Comparison of ENCODE assay signal across 16 mouse cellular contexts in genomic region chr1:184439506-184439905, GRCm38 (mm10).
DNase-seq lines count a peak whose midpoint lies in the region; ATAC-seq and TF ChIP-seq lines count a peak whose summit lies in the region.
"Had no signal": no experiment of that assay in that cellular context is flagged by ENCODE, and none has a peak within 500 bp of the region (broad histone marks: within the 10 kb centered on the region; RNA-seq: fewer than 3 reads in every experiment).

No protein-coding gene starts in this region.

- peaks cover 26% of the 10 kb centered on the region for H3K4me1 ChIP-seq in heart, adult 2 months (ENCODE audit: control insufficient read depth, insufficient read depth, low read length)
- H3K4me1 ChIP-seq in heart, embryonic 12.5 days (replicated peaks), result peaks cover 8% of the 10 kb centered on the region; the same call in 1 of the 2 replicates
- H3K4me1 ChIP-seq in bone marrow macrophage, adult 2 months (ENCODE audit: control insufficient read depth, insufficient read depth, low read length), result peaks cover 44% of the 10 kb centered on the region

- peaks cover 3% of the 10 kb centered on the region; the same call in 1 of the 2 replicates for H3K36me3 ChIP-seq in heart, adult 2 months (ENCODE audit: control insufficient read depth, insufficient read depth, low read length)
- H3K36me3 ChIP-seq in heart, embryonic 12.5 days, result no peaks in the 10 kb centered on the region
- no peaks in the 10 kb centered on the region for H3K36me3 ChIP-seq in macrophage (ENCODE audit: inconsistent target)
- H3K36me3 ChIP-seq: embryonic facial prominence, embryonic 13.5 days; forebrain, embryonic 15.5 days; hindbrain, embryonic 12.5 days had no signal

- TF ChIP-seq EP300 in heart, adult 2 months (IDR thresholded peaks at IDR 0.05; ENCODE audit: insufficient read depth, low read depth, low read length), result no peak

- TF ChIP-seq POLR2A in heart, adult 2 months (IDR thresholded peaks at IDR 0.05; ENCODE audit: insufficient read depth, low read depth, low read length), result no peak
- TF ChIP-seq POLR2A in bone marrow macrophage, adult 2 months (IDR thresholded peaks at IDR 0.05; ENCODE audit: borderline replicate concordance, low read depth, low read length), result no peak

- no peak overlapping the region for H3K4me2 ChIP-seq in heart, embryonic 12.5 days
- H3K4me2 ChIP-seq: embryonic facial prominence, embryonic 13.5 days; forebrain, embryonic 15.5 days; hindbrain, embryonic 12.5 days; midbrain, embryonic 11.5 days had no signal

- no peaks in the 10 kb centered on the region for H3K27me3 ChIP-seq in heart, adult 2 months (ENCODE audit: control insufficient read depth, insufficient read depth, low read length)
- 0 out of 2 replicates have a peak, but pooled peaks cover 3% of the 10 kb centered on the region for H3K27me3 ChIP-seq in heart, embryonic 12.5 days (replicated peaks)
- H3K27me3 ChIP-seq: embryonic facial prominence, embryonic 13.5 days; forebrain, embryonic 15.5 days; hindbrain, embryonic 12.5 days had no signal

- H3K79me2 ChIP-seq in heart, adult 2 months (replicated peaks; ENCODE audit: control insufficient read depth, insufficient read depth, low read length), result no peaks in the 10 kb centered on the region
- H3K79me2 ChIP-seq in macrophage (ENCODE audit: inconsistent target), result no peaks in the 10 kb centered on the region

- no peak overlapping the region for H3K9ac ChIP-seq in heart, adult 2 months (ENCODE audit: low read depth, low read length)
- no peak overlapping the region for H3K9ac ChIP-seq in heart, embryonic 12.5 days
- H3K9ac ChIP-seq: embryonic facial prominence, embryonic 13.5 days; forebrain, embryonic 15.5 days; hindbrain, embryonic 12.5 days had no signal

- no peak overlapping the region for H3K4me3 ChIP-seq in heart, adult 2 months
- no peak overlapping the region for H3K4me3 ChIP-seq in heart, embryonic 12.5 days
- H3K4me3 ChIP-seq in bone marrow macrophage, adult 2 months (ENCODE audit: insufficient read depth, low read length), result no peak overlapping the region
- H3K4me3 ChIP-seq in macrophage (ENCODE audit: inconsistent target), result no peak overlapping the region
- H3K4me3 ChIP-seq: embryonic facial prominence, embryonic 13.5 days; forebrain, embryonic 15.5 days; hindbrain, embryonic 12.5 days had no signal

- peak overlapping the region; percentile 21 for H3K27ac ChIP-seq in heart, adult 2 months
- H3K27ac ChIP-seq in heart, embryonic 12.5 days (ENCODE audit: poor library complexity, severe bottlenecking), result no peak overlapping the region
- H3K27ac ChIP-seq in bone marrow macrophage, adult 2 months (ENCODE audit: insufficient read depth, low read depth, low read length), result peak overlapping the region; percentile 31; the same call in 1 of the 2 replicates
- peak overlapping the region; percentile 85 for H3K27ac ChIP-seq in macrophage
- H3K27ac ChIP-seq: embryonic facial prominence, embryonic 13.5 days; forebrain, embryonic 15.5 days; hindbrain, embryonic 12.5 days had no signal

- peak; percentile 49 for TF ChIP-seq CTCF in heart, adult 2 months (IDR thresholded peaks at IDR 0.05)
- no peak for TF ChIP-seq CTCF in bone marrow macrophage, adult 2 months (IDR thresholded peaks at IDR 0.05; ENCODE audit: low read depth, low read length)

- no peak for ATAC-seq in heart, embryonic 12.5 days (ENCODE audit: insufficient number of reproducible peaks, low FRiP score)
- ATAC-seq: forebrain, embryonic 15.5 days had no signal

- intact Hi-C loops in heart, adult 2 months (cut with DNase I), result loop anchor here (10.0 kb wide), 1 partner anchor 765 kb away; the partner anchor contains the start of gene Rab3gap2

- no peaks in the 10 kb centered on the region for H3K9me3 ChIP-seq in heart, embryonic 12.5 days (replicated peaks)
- H3K9me3 ChIP-seq: embryonic facial prominence, embryonic 13.5 days; forebrain, embryonic 15.5 days; hindbrain, embryonic 12.5 days had no signal

- 32% methylated on average over 3 of the region's 3 CpGs for WGBS in heart, adult 2 months
- 57% methylated on average over 3 of the region's 3 CpGs for WGBS in heart, embryonic 12.5 days
- WGBS in macrophage (ENCODE audit: missing documents), result 26% methylated on average over 3 of the region's 3 CpGs

- peak in 1 of 2 experiments; percentile 65 for DNase-seq in heart, adult 2 months
- DNase-seq in kidney, postnatal 10 days, result peak; percentile 23
- no peak for DNase-seq in kidney, adult 11 months
- no peak for DNase-seq in frontal cortex, postnatal 36 days (ENCODE audit: low spot score in 2 of 2)
- DNase-seq: adrenal gland, adult 2 months; cerebellum, adult 11 months; cerebellum, postnatal 10 days; lung, adult 18-20 months; retina, postnatal 1 day had no signal
